Mouse (Mus musculus) heart, postnatal 0 days (tissue): Measurements from ENCODE around the gene Ino80b.

Experiments
- CTCF ChIP-seq: IDR thresholded peaks from 2 replicates; pipeline ENCODE4 v1.5.1; 2016; ENCODE audit warnings: antibody characterized with exemption, control low read depth, low read depth
- EP300 ChIP-seq: IDR thresholded peaks from 2 replicates; pipeline ENCODE4 v1.6.1; 2016; ENCODE audit warnings: antibody characterized with exemption, low read depth

GRCm38 (mm10) chr6:83165607-83166242, 40.5 kb upstream of the Ino80b start, which contains the start of gene Dctn1:
- TF ChIP-seq CTCF (peak; percentile 91), EP300 (peak; percentile 75; the same call in 1 of the 2 replicates)
